Mouse (Mus musculus) frontal cortex, postnatal 10 days (tissue): ENCODE results near the gene Cer1.

ENCODE experiments used
- DNase-seq, 2 experiments: peaks; one replicate each; pipeline ENCODE4 v3.0.0; 2022; ENCODE audit warnings: low spot score in 2 of 2, mixed read lengths in 1 of 2

Cer1 gene

GRCm38 (mm10) chr4:82874791-82875190 is 10.2 kb downstream of the Cer1 start:
- no peak for DNase-seq

GRCm38 (mm10) chr4:82872548-82872947 is 12.4 kb downstream of the Cer1 start:
- DNase-seq: no peak

- DNase-seq: no peak
Observed at GRCm38 (mm10) chr4:82872121-82872520, 12.8 kb downstream of the Cer1 start.

GRCm38 (mm10) chr4:82870931-82871330 is 14.0 kb downstream of the Cer1 start:
- no peak for DNase-seq

GRCm38 (mm10) chr4:82867731-82868445 is 17.1 kb downstream of the Cer1 start:
- DNase-seq: no peak

- no peak for DNase-seq
Observed at GRCm38 (mm10) chr4:82867111-82867510, 17.8 kb downstream of the Cer1 start.

GRCm38 (mm10) chr4:82864974-82865699 is 19.8 kb downstream of the Cer1 start:
- DNase-seq: no peak

GRCm38 (mm10) chr4:82863316-82863715 is 21.6 kb downstream of the Cer1 start:
- no peak for DNase-seq

GRCm38 (mm10) chr4:82861451-82861850 is 23.5 kb downstream of the Cer1 start:
- no peak for DNase-seq

- DNase-seq: no peak
Observed at GRCm38 (mm10) chr4:82860566-82860965, 24.4 kb downstream of the Cer1 start.

- DNase-seq: peak; percentile 47 to 76
Observed at GRCm38 (mm10) chr4:82859131-82860125, 25.5 kb downstream of the Cer1 start, which contains the start of gene Zdhhc21. Zdhhc21 (minus strand) TSS chr4:82859958.

- DNase-seq: no peak
Observed at GRCm38 (mm10) chr4:82858431-82859010, 26.4 kb downstream of the Cer1 start.

- DNase-seq: no peak
Observed at GRCm38 (mm10) chr4:82856986-82857385, 28.0 kb downstream of the Cer1 start.

GRCm38 (mm10) chr4:82853809-82854208 is 31.1 kb downstream of the Cer1 start:
- no peak for DNase-seq

GRCm38 (mm10) chr4:82848552-82849234 is 36.3 kb downstream of the Cer1 start:
- DNase-seq: no peak

- DNase-seq: no peak
Observed at GRCm38 (mm10) chr4:82837526-82838240, 47.3 kb downstream of the Cer1 start.
